Mouse (Mus musculus) stomach, postnatal 0 days (tissue): ENCODE measurements around the gene Papss1.

Source experiments
- CTCF ChIP-seq: IDR thresholded peaks from 2 replicates; pipeline ENCODE4 v1.5.1; 2016; ENCODE audit warnings: antibody characterized with exemption, low read depth, mild to moderate bottlenecking, moderate library complexity
- EP300 ChIP-seq: optimal IDR thresholded peaks from 2 replicates; pipeline ENCODE3; 2016; ENCODE audit warnings: antibody characterized with exemption

GRCm38 (mm10) chr3:131691202-131691601 is 126.6 kb downstream of the Papss1 start:
- no peak for TF ChIP-seq CTCF
- TF ChIP-seq EP300 = no peak
